Mouse (Mus musculus) erythroblast, embryonic 14.5 days (primary cell): ENCODE measurements around the gene Pigh.

Source experiments
- GATA1 ChIP-seq: IDR thresholded peaks from 2 replicates; pipeline ENCODE4 v1.6.1; 2012; ENCODE audit warnings: low read length, inconsistent platforms, mixed read lengths
- TAL1 ChIP-seq: IDR thresholded peaks from 3 replicates; pipeline ENCODE4 v1.6.1; 2012; ENCODE audit warnings: low read length, inconsistent platforms, mixed read lengths

DNA sequence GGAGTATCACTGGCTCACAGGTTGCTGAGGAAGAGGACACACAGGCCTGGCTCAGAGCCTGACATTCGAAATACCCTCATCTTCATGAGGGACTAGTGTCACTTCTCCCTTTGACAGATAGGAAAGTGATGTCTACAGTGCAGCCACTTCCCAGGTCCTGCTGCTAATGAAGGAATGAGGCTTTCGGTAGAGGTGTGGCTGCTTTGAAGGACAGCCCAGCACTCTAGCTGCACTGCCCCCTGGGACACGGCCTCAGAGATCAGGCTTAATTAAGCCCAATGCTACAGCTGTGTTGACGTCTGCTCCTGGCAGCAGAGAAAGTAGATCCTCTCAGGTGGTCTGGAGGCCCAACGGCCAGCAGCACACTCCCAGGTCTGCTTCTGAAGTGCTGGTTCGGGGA is 29.9 kb downstream of the Pigh start:
- TF ChIP-seq TAL1, result no peak
- TF ChIP-seq GATA1, result no peak
